Mouse (Mus musculus) CH12.LX (cell line): ENCODE data around the gene Rasd2. TPM values are rescaled to one million over a fixed set of nuclear protein-coding genes. Genes with fewer than 3 reads are reported as not detected.
A peak's percentile ranks its signal among the peaks of the same experiment; 100 is the strongest.

ENCODE experiments used
- DNase-seq: peaks from one replicate; pipeline ENCODE4 v3.0.0-alpha.2; 2013; ENCODE audit errors: extremely low read depth
- H3K27ac ChIP-seq: 2 replicates; pipeline ENCODE4 v1.5.1; 2012; ENCODE audit warnings: low read depth, mild to moderate bottlenecking, control low read depth, moderate library complexity; ENCODE audit not compliant: insufficient read depth
- H3K27me3 ChIP-seq: replicated peaks from 2 replicates; pipeline ENCODE3; 2012; ENCODE audit warnings: inconsistent platforms
- H3K36me3 ChIP-seq, 2 experiments: replicated peaks in 1 of 2; 2 replicates each; pipeline versions ENCODE3 to v1.6.1; 2012; ENCODE audit warnings: inconsistent platforms in 1 of 2, low read length in 1 of 2, mild to moderate bottlenecking in 1 of 2, mixed read lengths in 1 of 2, moderate library complexity in 1 of 2; ENCODE audit not compliant: control insufficient read depth in 1 of 2, insufficient read depth in 1 of 2
- H3K4me1 ChIP-seq, 2 experiments: 2 replicates each; pipeline ENCODE4 v1.6.1; 2012; ENCODE audit warnings: inconsistent platforms in 1 of 2, moderate library complexity in 1 of 2; ENCODE audit not compliant: insufficient read depth in 2 of 2, control insufficient read depth in 1 of 2
- H3K4me2 ChIP-seq: 2 replicates; pipeline ENCODE4 v1.6.1; 2012; ENCODE audit warnings: low read depth, mild to moderate bottlenecking, control low read depth; ENCODE audit not compliant: poor library complexity, insufficient read depth, severe bottlenecking
- H3K4me3 ChIP-seq, 3 experiments: fragments of 150-350 bp in 1 of 3; sonication (generic) in 1 of 3; replicated peaks in 1 of 3; 2 replicates each; pipeline versions ENCODE3 to v1.5.1; 2011 to 2012; ENCODE audit warnings: low read depth in 2 of 3, low read length in 2 of 3, mild to moderate bottlenecking in 2 of 3, moderate library complexity in 2 of 3, control low read depth in 1 of 3, improper control_type of control experiment in 1 of 3, inconsistent platforms in 1 of 3, mixed read lengths in 1 of 3; ENCODE audit not compliant: poor library complexity in 1 of 3
- H3K79me2 ChIP-seq: replicated peaks from 2 replicates; pipeline ENCODE4 v1.6.1; 2012; ENCODE audit warnings: mild to moderate bottlenecking, moderate library complexity; ENCODE audit not compliant: control insufficient read depth, poor library complexity, insufficient read depth, severe bottlenecking; ENCODE audit errors: extremely low read depth
- H3K9ac ChIP-seq: 2 replicates; pipeline ENCODE4 v1.6.1; 2012; ENCODE audit warnings: low read depth, mild to moderate bottlenecking, control low read depth, moderate library complexity; ENCODE audit not compliant: insufficient read depth
- H3K9me3 ChIP-seq: replicated peaks from 2 replicates; pipeline ENCODE3; 2012; ENCODE audit warnings: low read length, inconsistent platforms, mixed read lengths
- BHLHE40 ChIP-seq: IDR thresholded peaks from 2 replicates; pipeline ENCODE4 v1.6.1; 2011; ENCODE audit warnings: mild to moderate bottlenecking, low read depth, low read length, improper control_type of control experiment
- CHD1 ChIP-seq: IDR thresholded peaks from 2 replicates; pipeline ENCODE4 v1.6.1; 2012; ENCODE audit warnings: low read depth, low read length, improper control_type of control experiment, inconsistent platforms
- CHD2 ChIP-seq: IDR thresholded peaks from 2 replicates; pipeline ENCODE4 v1.6.1; 2011; ENCODE audit warnings: low read length, improper control_type of control experiment
- CTCF ChIP-seq, 2 experiments: IDR thresholded peaks in 1 of 2; conservative IDR thresholded peaks in 1 of 2; 2 replicates each; pipeline ENCODE4 v1.5.1; 2011 to 2012; ENCODE audit warnings: low read depth in 2 of 2, low read length in 2 of 2, improper control_type of control experiment in 1 of 2, inconsistent platforms in 1 of 2, mild to moderate bottlenecking in 1 of 2, moderate library complexity in 1 of 2
- E2F4 ChIP-seq: IDR thresholded peaks from 2 replicates; pipeline ENCODE4 v1.6.1; 2011; ENCODE audit warnings: low read depth, low read length, improper control_type of control experiment; ENCODE audit not compliant: insufficient replicate concordance
- EP300 ChIP-seq: IDR thresholded peaks from 2 replicates; pipeline ENCODE4 v1.6.1; 2011; ENCODE audit warnings: low read length, improper control_type of control experiment
- ETS1 ChIP-seq: conservative IDR thresholded peaks from 2 replicates; pipeline ENCODE4 v1.6.1; 2012; ENCODE audit warnings: low read depth, mild to moderate bottlenecking, inconsistent platforms, low read length, improper control_type of control experiment, moderate library complexity
- IRF4 ChIP-seq: IDR thresholded peaks from 2 replicates; pipeline ENCODE4 v1.6.1; 2014; ENCODE audit warnings: low read depth, mild to moderate bottlenecking, inconsistent platforms, low read length, improper control_type of control experiment
- JUND ChIP-seq: conservative IDR thresholded peaks from 2 replicates; pipeline ENCODE4 v1.6.1; 2011; ENCODE audit warnings: low read depth, low read length, improper control_type of control experiment
- MAFK ChIP-seq: IDR thresholded peaks from 2 replicates; pipeline ENCODE4 v1.6.1; 2011; ENCODE audit warnings: low read length, improper control_type of control experiment; ENCODE audit not compliant: insufficient replicate concordance
- MAX ChIP-seq: IDR thresholded peaks from 2 replicates; pipeline ENCODE4 v1.6.1; 2011; ENCODE audit warnings: low read length, improper control_type of control experiment
- MEF2A ChIP-seq: IDR thresholded peaks from 2 replicates; pipeline ENCODE4 v1.6.1; 2014; ENCODE audit warnings: low read depth, mild to moderate bottlenecking, inconsistent platforms, low read length, improper control_type of control experiment, borderline replicate concordance
- MXI1 ChIP-seq: IDR thresholded peaks from 2 replicates; pipeline ENCODE4 v1.6.1; 2011; ENCODE audit warnings: mild to moderate bottlenecking, low read depth, low read length, improper control_type of control experiment
- MYC ChIP-seq: IDR thresholded peaks from 2 replicates; pipeline ENCODE4 v1.6.1; 2011; ENCODE audit warnings: low read depth, mild to moderate bottlenecking, improper control_type of control experiment, low read length
- NRF1 ChIP-seq: IDR thresholded peaks from 2 replicates; pipeline ENCODE4 v1.6.1; 2014; ENCODE audit warnings: low read depth, mild to moderate bottlenecking, inconsistent platforms, low read length, improper control_type of control experiment, moderate library complexity
- PAX5 ChIP-seq: IDR thresholded peaks from 2 replicates; pipeline ENCODE4 v1.6.1; 2012; ENCODE audit warnings: low read length, inconsistent platforms, mixed read lengths
- POLR2AphosphoS2 ChIP-seq: IDR thresholded peaks from 2 replicates; pipeline ENCODE4 v1.6.1; 2011; ENCODE audit warnings: low read depth, low read length, improper control_type of control experiment
- RAD21 ChIP-seq: IDR thresholded peaks from 2 replicates; pipeline ENCODE4 v1.6.1; 2011; ENCODE audit warnings: low read depth, mild to moderate bottlenecking, low read length, improper control_type of control experiment, moderate library complexity
- RCOR1 ChIP-seq: conservative IDR thresholded peaks from 2 replicates; pipeline ENCODE4 v1.6.1; 2012; ENCODE audit warnings: low read depth, mild to moderate bottlenecking, inconsistent platforms, low read length, improper control_type of control experiment
- SMC3 ChIP-seq: IDR thresholded peaks from 2 replicates; pipeline ENCODE4 v1.6.1; 2011; ENCODE audit warnings: low read depth, low read length, improper control_type of control experiment
- UBTF ChIP-seq: IDR thresholded peaks from 2 replicates; pipeline ENCODE4 v1.6.1; 2012; ENCODE audit warnings: low read depth, mild to moderate bottlenecking, inconsistent platforms, low read length, improper control_type of control experiment, moderate library complexity
- USF2 ChIP-seq: conservative IDR thresholded peaks from 2 replicates; pipeline ENCODE4 v1.6.1; 2011; ENCODE audit warnings: low read depth, low read length, improper control_type of control experiment
- ZC3H11A ChIP-seq: IDR thresholded peaks from 2 replicates; pipeline ENCODE4 v1.6.1; 2012; ENCODE audit warnings: low read depth, mild to moderate bottlenecking, inconsistent platforms, low read length, improper control_type of control experiment
- ZKSCAN1 ChIP-seq: IDR thresholded peaks from 2 replicates; pipeline ENCODE4 v1.6.1; 2012; ENCODE audit warnings: low read depth, inconsistent platforms, low read length, improper control_type of control experiment, borderline replicate concordance
- dilution Hi-C: fragments of 300-500 bp; cut with MboI; formaldehyde crosslinking; loops from 2 replicates; pipeline ENCODE4 v1.14.3; 2020; ENCODE audit warnings: low sequenced_read_pairs; ENCODE audit not compliant: extremely low pct_unique_long_range_greater_than_20kb, extremely low pct_ligation_motif_present
- in situ Hi-C: fragments of 300-500 bp; cut with MboI; formaldehyde crosslinking; loops from 3 replicates; pipeline ENCODE4 v1.14.3; 2019; ENCODE audit warnings: low sequenced_read_pairs, low pct_ligation_motif_present, low pct_unique_long_range_greater_than_20kb, mixed read lengths
- polyA plus RNA-seq: library from polyadenylated mRNA; unstranded; fragments of >175 nt; gene quantifications from 2 replicates; pipeline ENCODE4 v1.2.1, GENCODE M21; 2012; ENCODE audit warnings: low read depth; ENCODE audit not compliant: insufficient read length
- total RNA-seq, 2 experiments: library from RNA; depleted of rRNA; stranded (reverse); fragments of 300-350 nt in 1 of 2; fragments of >200 nt in 1 of 2; gene quantifications; 2 replicates each; pipeline ENCODE4 v1.2.3; 2012 to 2014

The Rasd2 gene
- total and polyA plus RNA-seq, 3 experiments, result not detected

GRCm38 (mm10) chr8:75212631-75213306 lies 975 bp upstream of the Rasd2 start:
- Histone ChIP-seq H3K27ac (no peak overlapping the region), H3K4me2 (peak overlapping the region; percentile 39; the same call in 1 of the 2 replicates), H3K36me3 (no peaks in the 10 kb centered on the region), H3K9me3 (peaks cover 10% of the 10 kb centered on the region), H3K4me3 (peak overlapping the region in 1 of 3 experiments; percentile 31), H3K9ac (no peak overlapping the region), H3K4me1 (peaks cover 0 to 3% of the 10 kb centered on the region in 2 experiments; a peak in 1 of 4 replicates), H3K79me2 (no peaks in the 10 kb centered on the region), H3K27me3 (peaks cover 53% of the 10 kb centered on the region)
- in situ Hi-C loops, result no loop called here
- TF ChIP-seq MAX (0 out of 2 replicates have a peak, but pooled peaks have one; percentile 24), CHD2 (no peak), ZC3H11A (no peak), RCOR1 (no peak), SMC3 (no peak), BHLHE40 (0 out of 2 replicates have a peak, but pooled peaks have one; percentile 29), EP300 (no peak), MAFK (no peak)
- dilution Hi-C loops, result no loop called here
- no peak for DNase-seq

GRCm38 (mm10) chr8:75213307-75213651 lies 465 bp upstream of the Rasd2 start:
- Histone ChIP-seq H3K4me3 (no peak overlapping the region), H3K9ac (no peak overlapping the region), H3K27ac (no peak overlapping the region), H3K9me3 (peaks cover 10% of the 10 kb centered on the region), H3K4me1 (peaks cover 0 to 3% of the 10 kb centered on the region in 2 experiments; a peak in 1 of 4 replicates), H3K79me2 (no peaks in the 10 kb centered on the region), H3K36me3 (no peaks in the 10 kb centered on the region), H3K27me3 (peaks cover 53% of the 10 kb centered on the region), H3K4me2 (peak overlapping the region; percentile 39; the same call in 1 of the 2 replicates)
- in situ Hi-C loops, result no loop called here
- DNase-seq, result no peak
- dilution Hi-C loops, result no loop called here
- TF ChIP-seq USF2 (no peak), IRF4 (no peak), POLR2AphosphoS2 (no peak), MYC (no peak), RCOR1 (no peak), MXI1 (no peak)

DNA sequence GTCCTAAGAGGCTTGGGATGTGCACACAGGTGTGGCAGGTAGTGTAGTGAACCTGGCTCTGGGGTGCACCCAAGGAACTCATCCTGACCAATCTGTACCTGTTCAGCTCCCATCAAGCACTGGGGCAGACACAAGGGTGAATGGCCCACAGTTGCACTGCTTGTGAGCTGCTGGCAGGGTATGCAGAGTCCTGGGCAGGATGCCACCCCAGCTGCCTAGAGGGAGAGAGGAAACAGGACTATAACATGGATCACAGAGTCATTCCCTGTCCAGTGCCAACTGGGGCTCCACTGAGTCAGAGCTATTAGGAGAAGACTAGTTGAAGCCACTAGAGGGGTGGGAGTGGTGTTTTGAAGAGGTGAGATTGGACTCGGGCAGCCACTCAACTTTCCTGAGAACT lies 1.3 kb downstream of the Rasd2 start:
- Histone ChIP-seq H3K79me2 (no peaks in the 10 kb centered on the region), H3K4me1 (peaks cover 0 to 3% of the 10 kb centered on the region in 2 experiments; a peak in 1 of 4 replicates), H3K9me3 (peaks cover 10% of the 10 kb centered on the region), H3K9ac (no peak overlapping the region), H3K27me3 (peaks cover 43% of the 10 kb centered on the region), H3K36me3 (no peaks in the 10 kb centered on the region), H3K4me2 (no peak overlapping the region), H3K27ac (no peak overlapping the region), H3K4me3 (no peak overlapping the region)
- no peak for DNase-seq
- dilution Hi-C loops, result no loop called here
- TF ChIP-seq ETS1, result no peak
- no peak for TF ChIP-seq SMC3
- TF ChIP-seq NRF1, result no peak
- no peak for TF ChIP-seq RAD21
- no peak for TF ChIP-seq MAX
- TF ChIP-seq MYC, result no peak
- no peak for TF ChIP-seq PAX5
- TF ChIP-seq MEF2A, result no peak
- no peak for TF ChIP-seq BHLHE40
- TF ChIP-seq UBTF, result no peak
- TF ChIP-seq MXI1, result no peak
- TF ChIP-seq EP300, result no peak
- no peak for TF ChIP-seq IRF4
- no peak for TF ChIP-seq CTCF (conservative IDR thresholded peaks at IDR 0.05 in 1 of 2, IDR thresholded peaks at IDR 0.05 in 1 of 2; ENCODE audit: low read depth in 2 of 2, low read length in 2 of 2)
- TF ChIP-seq RCOR1, result no peak
- no peak for TF ChIP-seq E2F4
- TF ChIP-seq JUND, result no peak
- no peak for TF ChIP-seq ZKSCAN1
- TF ChIP-seq CHD1, result no peak
- in situ Hi-C loops, result no loop called here
